Mouse (Mus musculus): Measurements from ENCODE around the gene Tlx2.

Tlx2 gene

GRCm38 (mm10) chr6:83092416-83093127 is 22.5 kb upstream of the Tlx2 start:
- DNase-seq (ENCODE audit: low spot score) = no peak

DNA sequence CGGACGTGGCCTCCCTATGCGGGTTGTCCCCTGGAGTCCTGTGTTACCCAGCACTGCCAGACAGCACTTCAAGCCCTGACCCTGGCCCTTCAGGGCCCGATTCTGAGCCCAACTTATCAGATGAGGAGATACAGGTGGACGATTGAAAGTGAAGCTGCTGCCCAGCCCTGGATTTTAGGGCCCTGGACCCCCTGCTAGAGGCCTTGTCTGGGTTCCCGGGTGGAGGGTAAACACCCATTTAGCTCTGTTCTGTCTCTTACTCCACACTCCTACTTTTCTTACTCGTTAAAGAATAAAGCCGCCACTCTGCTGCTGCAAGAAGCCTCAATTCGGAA is 17.8 kb upstream of the Tlx2 start:
- no peak for DNase-seq (ENCODE audit: low spot score)

DNA sequence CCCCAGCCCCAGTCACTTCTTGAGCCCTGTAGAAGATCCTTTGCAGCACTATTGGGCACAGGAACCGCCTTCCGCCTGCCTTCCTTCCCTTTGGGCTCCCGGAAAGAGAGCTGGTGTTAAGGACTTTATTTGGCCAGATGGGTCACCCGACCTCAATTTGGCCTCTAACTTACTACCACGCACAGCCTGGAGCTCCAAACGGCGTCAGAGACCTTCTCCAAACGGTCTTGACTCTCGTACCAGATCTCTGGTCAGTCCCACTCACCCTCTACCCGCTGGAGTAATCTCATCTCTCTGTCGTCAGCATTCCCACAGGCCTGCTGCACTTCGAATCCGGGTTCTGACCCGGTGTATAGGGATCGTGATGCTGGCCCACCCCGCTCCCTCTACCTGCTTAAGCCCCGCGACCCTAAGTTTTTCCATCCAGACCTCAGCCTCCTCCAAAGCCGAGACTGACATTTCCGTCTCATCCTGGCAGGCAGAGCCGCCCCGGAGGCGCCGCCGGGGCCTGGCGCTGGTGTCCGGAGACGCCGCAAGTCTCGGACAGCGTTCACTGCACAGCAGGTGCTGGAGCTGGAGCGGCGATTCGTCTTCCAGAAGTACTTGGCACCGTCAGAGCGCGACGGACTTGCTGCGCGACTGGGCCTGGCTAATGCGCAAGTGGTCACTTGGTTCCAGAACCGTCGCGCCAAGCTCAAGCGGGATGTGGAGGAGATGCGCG is 17.3 kb upstream of the Tlx2 start:
- DNase-seq (ENCODE audit: low spot score) = no peak

DNA sequence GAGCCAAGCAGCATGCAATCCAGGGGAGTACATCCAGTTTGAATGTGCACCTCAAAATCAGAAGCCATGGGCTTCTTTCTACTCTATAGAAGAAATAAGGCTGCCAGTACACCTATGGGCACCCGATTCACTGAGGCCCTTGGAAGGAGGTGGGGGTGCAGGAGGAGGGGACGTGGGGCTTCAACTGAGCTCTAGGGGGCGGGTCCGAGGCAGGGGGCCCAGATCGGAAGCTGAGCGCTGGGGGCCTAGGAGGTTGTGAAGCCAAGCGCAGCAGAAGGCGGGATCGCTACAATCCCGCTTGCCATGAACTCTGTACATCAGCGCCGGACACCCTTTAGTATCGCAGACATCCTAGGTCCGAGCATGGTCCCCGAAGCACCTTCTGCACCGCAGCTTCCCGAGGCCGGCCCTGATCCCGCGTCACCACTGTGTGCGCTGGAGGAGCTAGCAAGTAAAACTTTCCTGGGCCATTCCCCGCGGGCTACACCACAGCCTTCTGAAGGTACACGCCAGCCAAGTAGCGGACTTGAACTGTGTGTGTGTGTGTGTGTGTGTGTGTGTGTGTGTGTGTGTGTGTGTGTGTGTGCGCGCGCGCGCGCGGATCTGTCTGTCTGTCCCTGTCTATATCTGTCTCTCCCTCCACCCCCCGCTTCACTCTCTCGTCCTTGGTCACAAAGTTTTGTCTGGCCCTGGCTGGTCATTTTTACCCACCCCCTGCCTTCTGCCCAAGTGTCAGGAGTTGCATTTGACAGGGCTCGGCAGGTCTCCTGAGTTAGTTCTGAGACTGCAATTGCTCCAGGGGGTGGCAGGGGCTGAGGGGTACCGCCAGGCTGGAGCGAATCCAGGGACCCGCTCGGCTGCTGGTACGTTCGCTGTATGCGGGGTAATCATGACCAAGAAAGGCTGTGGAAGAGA is 16.3 kb upstream of the Tlx2 start, which contains the start of gene Lbx2:
TSS of gene Lbx2 (plus strand) at position 247 of the 915 bp plus-strand sequence.
- DNase-seq (ENCODE audit: low spot score) = no peak

GRCm38 (mm10) chr6:83084477-83084876 is 14.4 kb upstream of the Tlx2 start:
- no peak for DNase-seq (ENCODE audit: low spot score)

GRCm38 (mm10) chr6:83083497-83083896 is 13.4 kb upstream of the Tlx2 start:
- no peak for DNase-seq (ENCODE audit: low spot score)

DNA sequence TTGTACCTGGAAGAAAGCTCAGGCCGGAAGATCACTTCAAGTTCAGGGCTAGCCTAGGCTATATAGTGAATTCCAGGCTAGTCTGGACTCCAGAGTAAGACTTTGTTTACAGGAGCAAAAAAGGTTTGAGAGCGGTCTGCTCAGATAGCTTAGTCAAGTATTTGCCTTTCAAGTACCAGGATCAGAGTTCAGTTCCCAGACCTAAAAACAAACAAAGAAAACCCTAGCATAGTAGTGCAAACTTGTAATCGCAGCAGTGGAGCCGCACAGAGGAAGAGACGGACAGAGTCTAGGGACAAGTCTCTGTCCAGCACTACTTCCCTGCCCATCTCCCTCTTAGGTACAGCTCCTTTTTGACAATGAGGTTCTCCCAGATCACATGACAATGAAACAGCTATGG is 10.1 kb upstream of the Tlx2 start:
- no peak for DNase-seq (ENCODE audit: low spot score)

DNA sequence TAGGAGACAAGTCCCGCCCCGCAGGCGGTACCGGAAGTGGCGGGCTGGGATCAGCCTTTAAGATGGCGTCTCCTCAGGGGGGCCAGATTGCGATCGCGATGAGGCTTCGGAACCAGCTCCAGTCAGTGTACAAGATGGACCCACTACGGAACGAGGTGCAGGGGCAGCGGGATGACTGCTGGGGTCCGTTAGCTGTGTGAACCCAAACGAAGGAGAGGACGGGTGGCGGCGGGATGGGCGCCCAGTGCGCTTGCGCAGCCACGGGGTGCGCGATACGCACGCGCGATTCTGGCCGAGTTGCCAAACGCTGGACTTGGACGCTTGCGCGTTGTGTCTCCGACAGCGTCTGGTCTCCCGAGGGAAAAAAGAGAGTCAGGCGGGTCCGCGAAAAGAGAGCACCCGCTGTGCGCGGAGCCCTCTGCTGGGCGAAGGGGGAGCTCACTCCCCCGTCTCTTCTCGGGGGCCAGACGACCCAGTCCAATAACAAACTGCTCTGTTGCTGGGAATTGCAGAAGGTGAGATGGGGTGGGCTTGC is 8.3 kb upstream of the Tlx2 start:
- DNase-seq (ENCODE audit: low spot score) = peak; percentile 100

- no peak for DNase-seq (ENCODE audit: low spot score)
These were observed 7.7 kb upstream of the Tlx2 start, which contains the start of gene Pcgf1 for GRCm38 (mm10) chr6:83077630-83078323. Gene Pcgf1, plus strand, starts transcription at chr6:83077869.

GRCm38 (mm10) chr6:83074979-83075378 is 4.9 kb upstream of the Tlx2 start:
- DNase-seq (ENCODE audit: low spot score) = no peak

- DNase-seq (ENCODE audit: low spot score) = no peak
These were observed 1.1 kb upstream of the Tlx2 start for GRCm38 (mm10) chr6:83071220-83071619.

GRCm38 (mm10) chr6:83070311-83071219 is 472 bp upstream of the Tlx2 start:
- no peak for DNase-seq (ENCODE audit: low spot score)

- no peak for DNase-seq (ENCODE audit: low spot score)
These were observed 426 bp downstream of the Tlx2 start for GRCm38 (mm10) chr6:83069488-83070246.

GRCm38 (mm10) chr6:83068706-83069487 is 1.2 kb downstream of the Tlx2 start:
- no peak for DNase-seq (ENCODE audit: low spot score)

DNA sequence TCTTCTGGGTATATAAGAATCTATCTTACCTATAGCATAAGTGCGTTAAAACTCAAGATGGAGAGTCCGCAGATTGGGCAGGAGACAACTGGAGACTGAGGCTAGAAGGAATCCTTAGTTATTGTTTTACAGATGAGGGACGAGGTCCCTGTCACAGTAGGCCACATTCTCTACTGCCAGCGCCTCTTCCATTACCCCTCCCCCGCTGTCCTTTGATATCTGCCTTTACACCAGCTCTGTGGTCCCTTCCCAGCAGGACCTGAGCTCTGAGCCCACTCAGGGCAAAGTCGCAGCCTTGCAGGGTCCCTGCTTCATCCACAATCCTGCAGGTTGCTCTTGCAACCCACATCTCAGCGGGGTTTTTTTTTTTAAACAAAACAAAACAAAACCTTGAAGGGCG is 1.9 kb downstream of the Tlx2 start:
- DNase-seq (ENCODE audit: low spot score) = no peak

DNA sequence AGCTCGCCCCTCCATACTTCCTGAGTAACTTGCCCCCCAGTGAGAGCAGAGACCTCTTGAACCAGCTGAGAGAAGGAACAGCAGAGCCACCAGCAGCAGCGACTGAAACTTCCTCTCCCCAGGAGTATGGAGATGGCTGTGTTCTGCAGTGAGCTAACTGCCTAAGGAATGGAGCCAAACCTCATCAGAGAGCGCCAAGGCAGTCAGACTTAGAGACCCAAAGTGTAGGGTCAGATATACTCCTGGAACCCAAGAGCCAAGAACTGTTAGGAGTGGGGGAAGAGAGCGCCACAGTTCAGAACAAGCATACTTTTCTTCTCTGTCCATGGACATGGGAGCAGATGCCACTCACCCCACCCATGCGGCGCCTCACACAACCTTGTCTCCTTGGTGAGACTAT is 3.7 kb downstream of the Tlx2 start:
- DNase-seq (ENCODE audit: low spot score) = no peak

DNA sequence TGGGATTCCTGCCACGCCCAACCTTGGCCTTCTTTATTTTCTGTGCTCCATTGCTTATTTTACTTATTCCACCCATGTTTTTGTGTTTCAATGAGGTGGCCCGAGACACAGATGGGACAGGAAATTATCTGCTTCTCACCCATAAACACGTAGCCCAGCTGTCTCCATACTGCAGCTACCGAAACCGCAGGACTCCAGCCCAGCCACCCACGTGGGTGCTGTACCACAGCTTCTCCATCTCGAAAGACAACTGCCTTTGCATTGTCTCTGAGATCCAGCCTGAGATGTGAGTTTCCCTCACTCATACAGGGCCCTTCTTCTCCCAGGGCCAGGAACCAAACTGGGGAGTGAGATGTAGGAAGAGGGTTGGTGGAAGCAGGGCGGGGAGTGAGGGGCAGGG is 4.1 kb downstream of the Tlx2 start:
- no peak for DNase-seq (ENCODE audit: low spot score)

- no peak for DNase-seq (ENCODE audit: low spot score)
These were observed 11.4 kb downstream of the Tlx2 start for GRCm38 (mm10) chr6:83058725-83059124.

DNA sequence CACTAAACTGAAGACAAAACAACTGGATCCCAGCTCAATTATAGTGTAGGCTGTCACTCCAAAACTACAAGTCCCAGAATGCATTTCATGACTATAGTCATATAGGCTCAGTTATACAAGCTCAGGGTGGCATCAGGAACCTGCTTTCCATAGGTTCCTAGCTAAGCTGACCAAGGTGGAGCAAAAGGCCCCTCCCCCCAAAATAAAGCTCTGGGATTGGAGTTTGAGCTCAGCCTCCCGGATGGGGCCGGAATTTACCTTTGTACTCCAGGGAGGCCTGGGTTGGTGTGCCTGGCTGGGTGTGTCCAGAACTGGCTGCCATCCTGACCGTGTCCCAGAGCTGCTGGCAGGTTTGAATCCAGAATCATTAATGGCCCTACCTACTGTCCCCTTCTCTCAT is 12.3 kb downstream of the Tlx2 start, which contains the start of gene Dqx1:
TSS of gene Dqx1 (plus strand) at position 55 of the 400 bp plus-strand sequence.
- no peak for DNase-seq (ENCODE audit: low spot score)
